Mouse (Mus musculus) embryo, embryonic 11.5 days (tissue): Measurements from ENCODE around the gene Asf1a.
"Not testable (repeated sequence)": the region's sequence is repeated elsewhere in the genome, so short reads cannot be mapped to it uniquely, and the experiment has no call there.

Experiments used
- DNase-seq: peaks from one replicate; pipeline ENCODE4 v3.0.0-alpha.2; 2012; ENCODE audit warnings: low read depth, low spot score

The Asf1a gene

GRCm38 (mm10) chr10:53635246-53635971 lies 38.9 kb downstream of the Asf1a start:
- no peak for DNase-seq

- DNase-seq = no peak
Measured at GRCm38 (mm10) chr10:53641507-53641906, 45.0 kb downstream of the Asf1a start.

GRCm38 (mm10) chr10:53650683-53651082 lies 54.1 kb downstream of the Asf1a start:
- DNase-seq = no peak

- not testable (repeated sequence) for DNase-seq
Measured at GRCm38 (mm10) chr10:53654239-53654638, 57.7 kb downstream of the Asf1a start.
